Mouse (Mus musculus) kidney, adult 8-10 months (tissue): ENCODE results near the gene Cpsf4.
A peak's percentile ranks its signal among the peaks of the same experiment; 100 is the strongest.
"Not testable (repeated sequence)": the region's sequence is repeated elsewhere in the genome, so short reads cannot be mapped to it uniquely, and the experiment has no call there.

Experiments used
- DNase-seq, 2 experiments: peaks; one replicate each; pipeline ENCODE4 v3.0.0; 2022

Cpsf4 gene

GRCm38 (mm10) chr5:145229283-145229682 lies 62.3 kb downstream of the Cpsf4 start:
- not testable (repeated sequence) for DNase-seq

- peak; percentile 22 to 42 for DNase-seq
Measured at GRCm38 (mm10) chr5:145230641-145231040, 63.6 kb downstream of the Cpsf4 start.

- peak; percentile 97 to 98 for DNase-seq
Measured at GRCm38 (mm10) chr5:145231367-145231871, 64.4 kb downstream of the Cpsf4 start, which contains the start of gene Zfp655. Gene Zfp655, plus strand, starts transcription at chr5:145231715.
